Mouse (Mus musculus): ENCODE results near the gene Cox17.
"Not testable (repeated sequence)": the region's sequence is repeated elsewhere in the genome, so short reads cannot be mapped to it uniquely, and the experiment has no call there.

The Cox17 gene

GRCm38 (mm10) chr16:38346529-38347325 is at the start of gene Cox17, which contains the start of gene Gm21987:
Gene Cox17 (plus strand): TSS chr16:38346991.
Gene Gm21987 (plus strand): TSS chr16:38347040.
- DNase-seq = peak; percentile 95 to 97

GRCm38 (mm10) chr16:38298410-38298809 is 48.4 kb upstream of the Cox17 start:
- DNase-seq = peak in 1 of 2 experiments; percentile 16

- no peak for DNase-seq
These were observed 44.4 kb upstream of the Cox17 start for GRCm38 (mm10) chr16:38302367-38302766.

DNA sequence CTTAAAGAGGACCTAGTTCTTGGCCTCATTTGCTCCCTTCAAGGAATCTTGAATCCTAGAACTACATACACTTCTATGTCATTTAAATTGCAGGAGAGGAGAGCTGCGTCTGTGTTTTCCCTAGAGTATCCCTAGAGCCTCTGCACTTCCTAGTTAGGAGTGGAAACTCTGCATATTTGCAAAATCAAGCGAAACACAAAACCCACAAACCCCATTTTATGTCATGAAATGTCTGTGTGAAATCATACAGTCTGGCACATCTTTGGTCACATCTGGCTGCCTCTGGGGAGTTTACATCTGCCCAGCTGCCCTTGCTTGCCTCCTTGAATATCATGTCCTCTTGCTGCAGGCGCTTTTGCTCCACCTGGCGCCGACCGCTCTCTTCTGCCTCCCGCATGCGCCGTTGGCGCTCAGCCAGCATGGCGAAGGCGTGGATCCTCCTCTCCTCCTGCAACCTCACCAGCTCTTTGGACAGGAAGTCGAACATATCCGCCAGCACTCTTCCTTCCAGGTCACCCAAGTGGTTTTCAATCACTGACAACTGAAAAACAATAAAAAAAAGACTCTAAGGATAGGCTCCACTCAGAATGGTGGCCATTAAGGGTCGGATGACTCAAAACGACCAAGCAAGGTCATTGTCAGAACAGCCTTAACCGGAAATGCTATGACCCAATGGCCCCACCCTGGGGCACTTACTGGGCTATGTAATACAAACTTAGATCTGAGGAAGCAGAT is 42.2 kb upstream of the Cox17 start:
- DNase-seq = peak; percentile 81 to 86

GRCm38 (mm10) chr16:38306571-38307220 is 40.1 kb upstream of the Cox17 start:
- peak in 1 of 2 experiments; percentile 66 for DNase-seq

DNA sequence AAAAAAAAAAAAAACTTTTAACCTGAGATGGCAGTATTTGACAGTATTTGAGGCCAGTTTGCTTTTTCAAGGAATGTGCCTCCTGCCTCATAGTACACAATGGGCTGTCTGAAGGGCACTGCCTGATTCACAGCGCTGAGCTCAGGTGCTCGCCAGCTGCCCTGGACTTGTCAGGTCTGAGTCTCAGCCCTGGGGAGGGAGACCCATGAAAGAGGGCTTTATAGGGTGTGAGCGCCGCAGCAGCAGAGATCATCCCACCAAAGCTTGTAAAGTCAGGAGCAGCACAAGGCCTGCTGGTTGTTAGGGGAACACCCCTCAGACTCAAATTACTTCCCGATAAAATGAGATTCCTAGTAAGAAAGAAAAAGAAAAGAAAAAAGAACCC is 39.6 kb upstream of the Cox17 start:
- no peak for DNase-seq

DNA sequence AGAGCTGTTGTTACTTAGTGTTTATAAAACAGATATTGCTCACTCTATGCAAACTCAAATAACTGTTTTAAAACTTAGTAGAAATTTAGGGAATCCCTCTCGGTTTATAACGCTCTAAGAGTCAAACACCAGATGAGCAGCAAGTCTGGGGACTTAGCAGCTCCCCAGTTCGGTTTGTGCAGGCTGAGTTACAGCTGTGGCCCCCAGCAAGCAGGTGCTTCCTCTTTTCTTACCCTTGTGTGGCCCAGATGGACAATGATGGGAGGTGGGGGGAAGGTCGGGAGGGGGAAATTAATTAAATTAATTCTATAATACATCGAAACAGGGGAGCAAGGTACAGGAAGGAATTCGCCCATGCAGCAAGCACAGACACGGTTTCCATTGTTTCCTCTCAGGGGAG is 39.1 kb upstream of the Cox17 start:
- no peak for DNase-seq

GRCm38 (mm10) chr16:38308195-38308594 is 38.6 kb upstream of the Cox17 start:
- DNase-seq = no peak

DNA sequence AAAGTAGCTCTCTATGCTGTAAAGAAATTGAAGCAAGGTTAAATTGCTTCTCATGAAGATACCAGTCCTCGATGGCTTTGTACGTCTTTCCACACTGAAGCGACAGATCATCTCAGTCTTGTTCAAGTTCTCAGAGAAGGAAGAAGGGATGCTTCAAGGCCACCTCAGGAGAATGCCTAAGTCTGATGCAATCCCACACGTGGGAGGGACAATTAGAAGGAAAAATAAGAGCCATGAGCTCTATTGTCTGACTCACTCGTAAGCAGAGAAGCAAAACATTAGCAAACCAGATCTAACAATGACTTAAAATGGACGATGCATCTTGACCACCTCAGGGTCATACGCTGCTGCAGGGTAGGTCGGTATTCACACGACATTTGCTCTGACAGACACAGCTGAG is 28.3 kb upstream of the Cox17 start:
- DNase-seq = no peak

- no peak for DNase-seq
These were observed 27.7 kb upstream of the Cox17 start for GRCm38 (mm10) chr16:38319087-38319486.

DNA sequence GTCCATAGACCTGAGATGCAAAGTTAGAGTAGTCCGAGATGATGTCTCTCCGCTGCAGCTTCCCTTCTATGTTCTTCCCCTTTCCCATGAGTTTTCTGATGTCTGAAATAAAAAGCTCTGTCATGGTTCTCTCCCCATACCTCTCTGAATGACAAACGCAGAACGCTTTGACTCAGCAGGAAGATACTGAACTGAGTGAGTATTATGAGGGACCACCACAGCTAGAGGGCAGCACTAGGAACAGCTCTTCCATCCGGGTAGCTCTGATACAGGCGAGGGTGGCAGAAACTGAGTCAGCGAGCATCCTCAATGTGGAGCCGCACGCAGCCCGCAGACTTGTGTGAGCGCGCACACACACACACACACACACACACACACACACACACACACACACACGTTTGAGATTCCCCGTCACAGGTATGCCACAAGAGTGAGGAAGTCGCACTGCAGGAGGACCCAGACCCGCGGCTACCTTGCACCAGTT is 25.3 kb upstream of the Cox17 start:
- peak; percentile 30 to 81 for DNase-seq

DNA sequence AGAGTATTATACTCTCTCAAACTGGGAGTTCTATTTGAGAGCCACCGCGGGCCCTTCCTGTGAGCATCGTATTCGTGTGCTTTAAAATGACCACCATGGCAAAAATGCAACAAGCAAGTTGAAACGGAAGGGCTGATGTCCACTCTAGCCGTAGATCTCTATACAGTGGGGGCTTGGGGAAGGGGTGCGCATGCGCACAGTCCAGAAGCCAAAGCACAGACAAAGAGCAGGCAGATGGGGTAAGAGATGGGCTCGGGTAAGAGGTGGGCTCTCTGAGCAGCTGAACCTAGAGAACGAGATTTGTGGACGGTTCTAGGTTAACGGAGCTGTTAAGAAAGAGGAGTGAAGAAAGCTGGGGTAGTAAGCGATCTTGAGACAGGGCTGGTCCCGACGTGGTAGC is 22.5 kb upstream of the Cox17 start:
- DNase-seq = no peak

DNA sequence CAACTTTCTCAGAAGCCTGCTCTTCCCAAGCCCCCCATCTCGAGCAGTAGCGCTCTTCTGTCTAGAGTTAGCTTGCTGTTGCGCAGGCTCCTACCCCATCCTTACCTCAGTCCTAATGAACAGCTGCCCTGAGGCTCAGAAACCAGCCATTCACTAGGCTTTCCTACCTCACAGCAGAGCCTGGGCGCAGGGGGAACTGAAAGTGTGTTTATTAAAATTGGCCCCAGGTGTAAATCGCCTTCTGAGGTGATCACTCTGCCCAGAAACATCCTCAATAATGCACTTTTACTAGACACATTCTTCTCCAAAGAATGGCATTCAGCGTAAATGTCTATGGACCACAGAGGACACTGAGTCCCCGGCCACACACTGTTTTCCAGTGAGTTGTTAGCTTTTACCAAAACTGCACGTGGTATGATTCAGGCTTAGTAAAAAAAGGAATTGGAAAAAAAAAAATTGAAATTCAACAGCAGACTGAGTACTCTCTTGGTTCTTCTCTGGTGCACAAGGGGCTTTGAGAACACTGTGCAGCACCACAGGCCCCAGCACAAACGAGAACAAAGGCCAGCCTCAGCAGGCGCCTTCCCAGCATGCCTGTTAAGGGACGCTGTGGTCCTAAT is 19.9 kb upstream of the Cox17 start:
- no peak for DNase-seq

GRCm38 (mm10) chr16:38329340-38329739 is 17.5 kb upstream of the Cox17 start:
- no peak for DNase-seq

- DNase-seq = peak; percentile 49 to 68
These were observed 12.4 kb upstream of the Cox17 start for GRCm38 (mm10) chr16:38334431-38334830.

DNA sequence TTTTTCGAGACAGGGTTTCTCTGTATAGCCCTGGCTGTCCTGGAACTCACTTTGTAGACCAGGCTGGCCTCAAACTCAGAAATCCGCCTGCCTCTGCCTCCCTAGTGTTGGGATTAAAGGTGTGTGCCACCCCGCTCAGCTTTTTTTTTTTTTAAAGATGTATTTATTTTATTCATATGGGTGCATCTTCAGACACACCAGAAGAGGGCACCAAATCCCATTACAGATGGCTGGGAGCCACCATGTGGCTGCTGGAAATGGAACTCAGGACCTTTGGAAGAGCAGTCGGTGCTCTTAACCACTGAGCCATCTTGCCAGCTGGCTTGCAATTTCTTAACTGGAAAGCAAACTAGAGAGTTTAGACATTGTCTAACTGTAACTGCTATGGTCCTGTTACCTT is 8.7 kb upstream of the Cox17 start:
- not testable (repeated sequence) for DNase-seq

- peak; percentile 86 to 90 for DNase-seq
These were observed 5.1 kb upstream of the Cox17 start, which contains the start of gene Maats1 for GRCm38 (mm10) chr16:38341396-38342324. Gene Maats1 (minus strand): TSS chr16:38342143.

- DNase-seq = peak in 1 of 2 experiments; percentile 37
These were observed 1.7 kb upstream of the Cox17 start for GRCm38 (mm10) chr16:38344941-38345725.

GRCm38 (mm10) chr16:38347588-38347987 is 797 bp downstream of the Cox17 start:
- no peak for DNase-seq

GRCm38 (mm10) chr16:38348217-38348761 is 1.5 kb downstream of the Cox17 start:
- DNase-seq = no peak
